Mouse (Mus musculus) hindbrain, embryonic 16.5 days (tissue): Measurements from ENCODE around the gene Aqp5. TPM values are rescaled to one million over a fixed set of nuclear protein-coding genes. Genes with fewer than 3 reads are reported as not detected.

ENCODE experiments used
- ATAC-seq: fragments of 200-750 bp; cut with Nextera tagmentation; 2 replicates; pipeline ENCODE4 v1.8.0; 2017; ENCODE audit warnings: moderate TSS enrichment, moderate library complexity
- H3K27ac ChIP-seq: fragments of 300-500 bp; sonication (generic); 2 replicates; pipeline ENCODE4 v1.5.1; 2014; ENCODE audit warnings: low read depth, mild to moderate bottlenecking, control low read depth, low read length, moderate library complexity
- H3K27me3 ChIP-seq: fragments of 300-500 bp; sonication (generic); replicated peaks from 2 replicates; pipeline ENCODE4 v1.6.1; 2014; ENCODE audit warnings: low read length; ENCODE audit not compliant: control insufficient read depth, insufficient read depth
- H3K36me3 ChIP-seq: fragments of 300-500 bp; sonication (generic); 2 replicates; pipeline ENCODE4 v1.6.1; 2014; ENCODE audit warnings: mild to moderate bottlenecking, low read length, moderate library complexity, mixed read lengths; ENCODE audit not compliant: control insufficient read depth, insufficient read depth
- H3K4me1 ChIP-seq: fragments of 300-500 bp; sonication (generic); 2 replicates; pipeline ENCODE4 v1.6.1; 2014; ENCODE audit warnings: low read depth, low read length; ENCODE audit not compliant: control insufficient read depth, insufficient read depth
- H3K4me2 ChIP-seq: fragments of 300-500 bp; sonication (generic); 2 replicates; pipeline ENCODE4 v1.6.1; 2014; ENCODE audit warnings: mild to moderate bottlenecking, low read length, control low read depth, moderate library complexity
- H3K4me3 ChIP-seq: fragments of 300-500 bp; sonication (generic); 2 replicates; pipeline ENCODE4 v1.5.1; 2014; ENCODE audit warnings: mild to moderate bottlenecking, low read length, control low read depth, moderate library complexity
- H3K9ac ChIP-seq: fragments of 300-500 bp; sonication (generic); 2 replicates; pipeline ENCODE4 v1.6.1; 2014; ENCODE audit warnings: low read depth, mild to moderate bottlenecking, control low read depth, low read length, moderate library complexity
- H3K9me3 ChIP-seq: fragments of 300-500 bp; sonication (generic); 2 replicates; pipeline ENCODE4 v1.6.1; 2014; ENCODE audit warnings: mild to moderate bottlenecking, low read length, moderate library complexity; ENCODE audit not compliant: control insufficient read depth
- WGBS: fragments of 180-500 bp; shearing (Covaris S2); extraction: QIAGEN DNeasy Blood & Tissue Kit; methylation state at CpG from one replicate; pipeline ENCODE4 v1.1.7; 2014; 5-methylcytosine and 5-hydroxymethylcytosine counted together
- polyA plus RNA-seq: library from polyadenylated mRNA; unstranded; fragments of >200 nt; fragmentation: Nextera tagmentation; extraction: Ambion mirVana; gene quantifications from 2 replicates; pipeline ENCODE4 v1.2.1, GENCODE M21; 2015

Aqp5 gene
- polyA plus RNA-seq, 1 experiment from 2014 or later = 0.95 TPM

DNA sequence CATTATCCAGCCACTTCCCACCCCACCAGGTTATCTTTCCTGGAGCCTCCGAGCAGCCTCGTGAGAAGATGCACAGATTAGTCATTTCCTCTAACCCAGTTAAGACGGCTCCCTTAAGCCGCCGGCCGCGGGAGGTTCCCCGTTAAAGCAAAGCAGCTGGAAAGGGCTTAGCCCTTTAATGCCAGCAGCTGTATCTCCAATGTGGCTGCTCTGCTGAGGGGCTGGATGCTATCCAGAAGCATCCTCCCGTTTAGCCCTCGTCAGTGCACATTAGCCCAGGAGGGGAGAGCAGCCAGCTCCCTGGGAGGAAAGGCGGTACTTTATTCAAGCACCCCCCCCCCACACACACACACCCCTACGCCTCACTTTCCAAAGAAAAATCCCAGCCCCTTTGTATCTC, 24.2 kb downstream of the Aqp5 start:
- peak overlapping the region; percentile 40 for H3K4me2 ChIP-seq
- peak overlapping the region; percentile 51 for H3K27ac ChIP-seq
- no peaks in the 10 kb centered on the region for H3K36me3 ChIP-seq
- H3K4me3 ChIP-seq = no peak overlapping the region
- H3K9ac ChIP-seq = peak overlapping the region; percentile 43; the same call in 1 of the 2 replicates
- peak; percentile 45; the same call in 1 of the 2 replicates for ATAC-seq
- 7% methylated on average over 12 of the region's 12 CpGs for WGBS
- H3K9me3 ChIP-seq = no peaks in the 10 kb centered on the region
- H3K4me1 ChIP-seq = peaks cover 19% of the 10 kb centered on the region
- no peaks in the 10 kb centered on the region for H3K27me3 ChIP-seq

DNA sequence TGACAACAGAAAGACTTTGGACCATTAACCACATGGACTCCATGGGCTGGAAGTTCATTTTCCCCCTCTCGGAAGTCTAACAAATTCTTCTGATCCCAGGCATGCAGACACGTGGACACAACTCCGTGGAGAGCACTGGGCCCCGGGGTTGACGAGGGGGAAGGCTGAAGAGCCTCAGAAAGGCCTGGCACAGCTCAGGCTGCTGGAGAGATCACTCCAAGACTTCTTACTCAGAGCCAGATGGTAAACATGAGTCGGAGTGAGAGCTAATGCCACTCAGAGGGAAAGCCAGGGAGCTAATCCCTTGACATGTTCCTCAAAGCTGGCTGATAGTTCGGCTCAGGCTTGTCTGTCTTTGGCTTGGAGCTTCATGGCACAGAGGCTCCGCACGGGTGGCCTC, 24.7 kb downstream of the Aqp5 start:
- WGBS = 49% methylated on average over 9 of the region's 9 CpGs
- H3K27me3 ChIP-seq = no peaks in the 10 kb centered on the region
- peak overlapping the region; percentile 4; the same call in 1 of the 2 replicates for H3K27ac ChIP-seq
- peaks cover 19% of the 10 kb centered on the region for H3K4me1 ChIP-seq
- no peaks in the 10 kb centered on the region for H3K9me3 ChIP-seq
- H3K4me2 ChIP-seq = no peak overlapping the region
- ATAC-seq = no peak
- H3K36me3 ChIP-seq = no peaks in the 10 kb centered on the region
- no peak overlapping the region for H3K9ac ChIP-seq
- no peak overlapping the region for H3K4me3 ChIP-seq

DNA sequence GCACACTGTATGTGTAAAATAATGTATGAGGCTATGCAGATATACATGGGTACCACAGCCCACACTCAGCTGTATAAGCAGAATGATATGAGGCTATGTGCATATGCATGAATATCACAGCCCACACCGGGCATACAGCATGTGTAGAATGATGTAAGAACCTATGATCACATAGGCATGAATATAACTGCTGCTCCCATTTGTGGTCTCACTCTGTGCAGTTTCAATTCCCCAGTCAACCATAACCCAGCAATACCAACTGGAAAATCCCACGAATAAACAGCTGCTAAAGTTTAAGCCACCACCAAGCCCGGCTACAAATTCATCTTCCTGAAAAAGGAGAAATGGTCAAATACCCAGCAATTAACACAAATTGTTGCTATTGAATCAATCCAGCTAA, 28.0 kb downstream of the Aqp5 start:
- H3K27me3 ChIP-seq = no peaks in the 10 kb centered on the region
- H3K9me3 ChIP-seq = no peaks in the 10 kb centered on the region
- H3K36me3 ChIP-seq = peaks cover 3% of the 10 kb centered on the region; the same call in 1 of the 2 replicates
- no peak for ATAC-seq
- H3K4me1 ChIP-seq = peaks cover 11% of the 10 kb centered on the region
- no peak overlapping the region for H3K9ac ChIP-seq
- WGBS = 81% methylated on average over 3 of the region's 3 CpGs
- H3K4me2 ChIP-seq = no peak overlapping the region
- no peak overlapping the region for H3K4me3 ChIP-seq
- no peak overlapping the region for H3K27ac ChIP-seq

DNA sequence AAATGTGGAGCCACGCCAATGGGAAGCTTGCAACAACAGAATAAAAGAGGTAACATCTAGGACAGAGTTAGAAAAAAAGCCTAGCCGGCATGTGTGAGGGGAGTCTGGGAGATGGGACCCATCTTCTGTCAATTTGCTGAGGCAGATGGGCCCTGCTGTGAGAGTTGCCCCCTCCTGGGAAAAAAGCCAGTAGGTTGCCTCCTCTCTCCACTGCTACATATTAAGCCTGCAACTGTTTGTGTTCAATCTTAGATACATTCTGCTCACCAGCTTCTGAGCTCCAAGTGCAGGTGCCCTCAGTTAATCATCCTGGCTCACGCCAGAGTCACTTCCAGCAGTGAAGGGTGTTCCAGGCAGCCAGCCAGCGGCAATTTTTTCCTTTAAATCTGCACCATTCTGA, 29.2 kb downstream of the Aqp5 start:
- Histone ChIP-seq H3K9me3 (no peaks in the 10 kb centered on the region), H3K27me3 (no peaks in the 10 kb centered on the region), H3K36me3 (peaks cover 4% of the 10 kb centered on the region; the same call in 1 of the 2 replicates), H3K4me2 (no peak overlapping the region), H3K4me1 (peaks cover 4% of the 10 kb centered on the region), H3K27ac (no peak overlapping the region), H3K4me3 (no peak overlapping the region), H3K9ac (no peak overlapping the region)
- WGBS = 48% methylated on average over 4 of the region's 4 CpGs
- ATAC-seq = no peak

DNA sequence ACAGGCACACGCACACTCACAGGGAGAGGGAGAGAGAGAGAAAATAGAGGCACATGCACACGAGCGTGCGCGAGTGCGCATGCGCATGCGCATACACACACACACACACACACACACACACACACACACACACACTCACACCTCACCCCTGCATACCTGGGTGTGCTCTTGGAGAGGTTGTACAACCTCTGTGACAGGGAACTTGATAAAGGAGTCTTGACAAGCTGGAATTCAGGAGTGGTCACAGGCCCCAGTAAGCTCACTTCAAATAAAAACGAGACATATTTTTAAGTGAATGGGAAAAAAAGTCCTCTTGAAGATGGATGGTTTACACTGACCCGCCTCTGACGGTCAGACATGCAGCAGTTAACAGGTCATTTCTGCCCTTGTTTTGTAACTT, 31.5 kb downstream of the Aqp5 start:
- Histone ChIP-seq H3K4me3 (no peak overlapping the region), H3K27me3 (no peaks in the 10 kb centered on the region), H3K4me1 (no peaks in the 10 kb centered on the region), H3K4me2 (no peak overlapping the region), H3K27ac (no peak overlapping the region), H3K36me3 (peaks cover 4% of the 10 kb centered on the region; the same call in 1 of the 2 replicates), H3K9ac (no peak overlapping the region), H3K9me3 (no peaks in the 10 kb centered on the region)
- 92% methylated on average over 11 of the region's 11 CpGs for WGBS
- ATAC-seq = no peak

DNA sequence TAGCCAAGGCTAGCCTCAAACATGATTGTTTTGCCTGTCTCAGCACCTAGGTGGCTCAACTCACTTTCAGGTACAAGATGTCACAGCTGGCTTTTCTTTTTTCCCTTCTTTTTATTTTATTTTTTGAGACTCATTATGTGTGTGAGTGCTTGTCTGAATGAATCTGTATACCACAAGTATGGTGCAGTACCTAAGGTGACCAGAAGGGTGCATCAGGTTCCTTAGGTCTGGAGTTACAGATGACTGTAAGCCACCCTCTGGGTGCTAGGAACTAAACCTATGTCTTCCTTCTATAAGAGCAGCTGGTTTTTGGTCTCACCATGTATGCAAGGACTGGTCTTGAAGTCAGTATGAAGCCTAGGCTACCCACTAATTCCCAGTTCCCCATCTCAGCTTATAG, 41.0 kb downstream of the Aqp5 start:
- H3K4me2 ChIP-seq = no peak overlapping the region
- H3K27ac ChIP-seq = no peak overlapping the region
- H3K27me3 ChIP-seq = no peaks in the 10 kb centered on the region
- peaks cover 13% of the 10 kb centered on the region for H3K36me3 ChIP-seq
- no peak overlapping the region for H3K4me3 ChIP-seq
- no peaks in the 10 kb centered on the region for H3K9me3 ChIP-seq
- H3K4me1 ChIP-seq = no peaks in the 10 kb centered on the region
- no peak overlapping the region for H3K9ac ChIP-seq
- no peak for ATAC-seq

DNA sequence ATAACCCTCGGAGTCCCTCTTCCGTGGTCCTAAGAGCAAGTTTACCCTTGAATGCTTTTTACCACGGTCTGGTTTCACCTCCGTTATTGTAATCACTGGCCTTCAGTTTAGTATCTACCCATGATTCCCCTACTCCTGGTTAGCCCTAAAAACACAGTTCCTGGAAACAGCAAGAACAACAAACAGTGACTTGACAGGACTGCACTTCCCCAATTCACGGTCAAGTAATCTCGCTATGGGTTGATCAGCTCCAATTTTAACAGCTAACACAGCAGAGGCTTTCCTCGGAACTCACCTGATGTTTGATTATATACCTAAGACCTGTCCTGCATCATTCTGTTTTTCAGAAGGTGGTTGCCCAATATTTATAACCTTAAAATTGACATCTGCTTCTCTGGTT, 44.1 kb downstream of the Aqp5 start:
- 92% methylated on average over 7 of the region's 7 CpGs for WGBS
- Histone ChIP-seq H3K4me2 (no peak overlapping the region), H3K36me3 (peaks cover 13% of the 10 kb centered on the region), H3K4me3 (no peak overlapping the region), H3K27me3 (no peaks in the 10 kb centered on the region), H3K9ac (no peak overlapping the region), H3K4me1 (peaks cover 6% of the 10 kb centered on the region), H3K9me3 (no peaks in the 10 kb centered on the region), H3K27ac (no peak overlapping the region)
- no peak for ATAC-seq

DNA sequence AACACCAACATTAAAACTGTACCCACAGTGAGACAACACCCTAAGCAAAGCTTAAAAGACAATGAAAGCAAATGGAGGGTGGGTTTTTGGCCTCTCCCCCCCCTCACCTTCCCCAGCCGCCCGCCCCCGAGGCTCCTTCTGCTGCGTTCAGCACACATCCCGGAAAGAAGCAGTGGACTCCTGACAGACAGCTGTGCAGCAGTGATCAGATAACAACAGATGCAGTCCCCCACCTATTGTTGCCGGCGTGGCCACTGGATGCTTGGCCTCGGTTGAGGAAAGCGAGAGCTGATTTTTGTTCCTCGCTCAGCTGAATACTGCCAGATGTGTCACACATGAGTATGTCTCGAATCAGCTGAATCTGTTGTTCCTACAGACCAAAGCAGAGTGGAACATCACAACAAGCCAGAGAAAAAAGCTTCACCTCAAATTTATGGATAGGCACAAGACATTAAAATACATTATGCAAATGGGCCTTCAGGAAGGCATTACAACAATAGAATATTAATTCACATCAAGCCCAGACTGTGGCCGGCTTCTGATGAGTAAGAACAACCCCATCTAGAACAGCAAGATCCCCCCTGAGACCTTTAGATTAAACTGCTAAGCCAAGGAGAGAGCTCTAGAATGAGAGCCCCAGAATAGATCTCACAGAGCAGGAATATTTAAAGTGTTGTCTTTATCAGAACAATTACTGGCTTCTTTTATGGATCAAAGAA, 47.0 kb downstream of the Aqp5 start:
- H3K27me3 ChIP-seq = no peaks in the 10 kb centered on the region
- no peaks in the 10 kb centered on the region for H3K9me3 ChIP-seq
- H3K4me3 ChIP-seq = no peak overlapping the region
- H3K4me2 ChIP-seq = peak overlapping the region; percentile 24
- 35% methylated on average over 12 of the region's 12 CpGs for WGBS
- H3K36me3 ChIP-seq = 0 out of 2 replicates have a peak, but pooled peaks cover 1% of the 10 kb centered on the region
- H3K27ac ChIP-seq = peak overlapping the region; percentile 70
- peaks cover 8% of the 10 kb centered on the region for H3K4me1 ChIP-seq
- H3K9ac ChIP-seq = peak overlapping the region; percentile 33
- ATAC-seq = no peak

DNA sequence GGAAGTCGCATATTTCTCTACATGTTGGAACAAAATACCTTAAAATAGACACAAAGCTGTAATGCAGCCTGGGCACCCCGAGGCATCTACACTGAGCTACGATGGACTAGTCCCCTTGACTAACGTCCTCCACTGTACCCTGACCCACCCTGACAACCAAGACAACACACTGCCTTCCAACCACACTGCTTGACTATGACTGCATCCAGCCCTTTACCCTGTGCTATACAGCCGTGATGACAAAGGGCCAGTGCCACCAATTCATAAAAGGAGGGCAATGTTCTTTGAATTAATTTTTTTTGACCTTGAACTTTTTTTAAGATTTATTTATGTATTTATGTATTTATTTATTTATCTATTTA, 47.5 kb downstream of the Aqp5 start:
- 66% methylated on average over 5 of the region's 5 CpGs for WGBS
- no peak overlapping the region for H3K4me3 ChIP-seq
- H3K36me3 ChIP-seq = no peaks in the 10 kb centered on the region
- no peak for ATAC-seq
- H3K9me3 ChIP-seq = no peaks in the 10 kb centered on the region
- H3K4me2 ChIP-seq = no peak overlapping the region
- no peak overlapping the region for H3K9ac ChIP-seq
- H3K27ac ChIP-seq = peak overlapping the region; percentile 70; the same call in 1 of the 2 replicates
- peaks cover 11% of the 10 kb centered on the region for H3K4me1 ChIP-seq
- H3K27me3 ChIP-seq = no peaks in the 10 kb centered on the region
